Mouse (Mus musculus) intestine, postnatal 0 days (tissue): ENCODE results near the gene Brms1l. TPM values are rescaled to one million over a fixed set of nuclear protein-coding genes. Genes with fewer than 3 reads are reported as not detected.

Source experiments
- ATAC-seq: fragments of 200-750 bp; cut with Nextera tagmentation; 2 replicates; pipeline ENCODE4 v1.8.0; 2017; ENCODE audit warnings: mild to moderate bottlenecking, moderate TSS enrichment, moderate library complexity
- H3K27ac ChIP-seq: fragments of 300-500 bp; sonication (generic); 2 replicates; pipeline ENCODE4 v1.5.1; 2014; ENCODE audit warnings: mild to moderate bottlenecking, low read depth, low read length, moderate library complexity
- H3K27me3 ChIP-seq: fragments of 300-500 bp; sonication (generic); replicated peaks from 2 replicates; pipeline ENCODE4 v1.6.1; 2014; ENCODE audit warnings: low read length, mixed read lengths; ENCODE audit not compliant: control insufficient read depth, insufficient read depth
- H3K36me3 ChIP-seq: fragments of 300-500 bp; sonication (generic); 2 replicates; pipeline ENCODE4 v1.6.1; 2014; ENCODE audit warnings: mild to moderate bottlenecking, moderate library complexity; ENCODE audit not compliant: control insufficient read depth, insufficient read depth
- H3K4me1 ChIP-seq: fragments of 300-500 bp; sonication (generic); replicated peaks from 2 replicates; pipeline ENCODE4 v1.6.1; 2014; ENCODE audit warnings: antibody characterized with exemption, low read length, mixed read lengths; ENCODE audit not compliant: control insufficient read depth, insufficient read depth
- H3K4me2 ChIP-seq: fragments of 300-500 bp; sonication (generic); replicated peaks from 2 replicates; pipeline ENCODE4 v1.6.1; 2014; ENCODE audit warnings: low read depth, mild to moderate bottlenecking, moderate library complexity
- H3K4me3 ChIP-seq: fragments of 300-500 bp; sonication (generic); 2 replicates; pipeline ENCODE4 v1.5.1; 2014; ENCODE audit warnings: low read depth, low read length
- H3K9ac ChIP-seq: fragments of 300-500 bp; sonication (generic); 2 replicates; pipeline ENCODE4 v1.6.1; 2014; ENCODE audit warnings: mild to moderate bottlenecking, low read depth, low read length
- H3K9me3 ChIP-seq: fragments of 300-500 bp; sonication (generic); 2 replicates; pipeline ENCODE4 v1.6.1; 2016; ENCODE audit warnings: mixed run types; ENCODE audit not compliant: control insufficient read depth
- CTCF ChIP-seq: sonication (generic); IDR thresholded peaks from 2 replicates; pipeline ENCODE4 v1.5.1; 2016; ENCODE audit warnings: low read depth, mild to moderate bottlenecking, control low read depth, antibody characterized with exemption, moderate library complexity
- WGBS: fragments of 180-500 bp; shearing (Covaris S2); extraction: QIAGEN DNeasy Blood & Tissue Kit; methylation state at CpG from one replicate; pipeline ENCODE4 v1.1.7; 2014; 5-methylcytosine and 5-hydroxymethylcytosine counted together
- polyA plus RNA-seq: library from polyadenylated mRNA; unstranded; fragments of >200 nt; fragmentation: Nextera tagmentation; extraction: Ambion mirVana; gene quantifications from 2 replicates; pipeline ENCODE4 v1.2.1, GENCODE M21; 2015

Brms1l gene
- polyA plus RNA-seq, 1 experiment from 2014 or later: 11.9 TPM

DNA sequence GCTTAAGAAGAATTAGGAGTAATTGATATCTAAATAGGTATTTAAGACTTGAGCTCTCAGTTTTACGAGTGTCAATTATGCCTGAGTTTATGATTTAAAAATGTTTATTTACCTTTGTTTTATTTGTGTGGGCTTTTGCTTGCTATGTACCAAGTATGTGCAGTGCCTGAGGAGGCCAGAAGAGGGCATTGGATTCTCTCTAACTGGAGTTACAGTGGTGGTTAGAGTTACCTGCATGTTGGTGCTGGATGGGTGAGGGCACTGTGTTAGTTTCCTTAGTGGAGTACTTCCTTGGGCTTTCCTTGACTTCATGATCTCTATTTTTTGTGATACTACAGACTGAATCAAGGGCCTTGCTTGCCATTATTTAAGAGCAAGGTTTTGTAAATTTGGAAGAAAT is 10.6 kb downstream of the Brms1l start:
- Histone ChIP-seq H3K4me2 (no peak overlapping the region), H3K4me3 (no peak overlapping the region), H3K9me3 (no peaks in the 10 kb centered on the region), H3K36me3 (peaks cover 35% of the 10 kb centered on the region), H3K27ac (no peak overlapping the region), H3K27me3 (no peaks in the 10 kb centered on the region), H3K4me1 (no peaks in the 10 kb centered on the region), H3K9ac (no peak overlapping the region)
- 72% methylated on average over 1 of the region's 1 CpGs for WGBS
- peak; percentile 64 for TF ChIP-seq CTCF
- no peak for ATAC-seq

DNA sequence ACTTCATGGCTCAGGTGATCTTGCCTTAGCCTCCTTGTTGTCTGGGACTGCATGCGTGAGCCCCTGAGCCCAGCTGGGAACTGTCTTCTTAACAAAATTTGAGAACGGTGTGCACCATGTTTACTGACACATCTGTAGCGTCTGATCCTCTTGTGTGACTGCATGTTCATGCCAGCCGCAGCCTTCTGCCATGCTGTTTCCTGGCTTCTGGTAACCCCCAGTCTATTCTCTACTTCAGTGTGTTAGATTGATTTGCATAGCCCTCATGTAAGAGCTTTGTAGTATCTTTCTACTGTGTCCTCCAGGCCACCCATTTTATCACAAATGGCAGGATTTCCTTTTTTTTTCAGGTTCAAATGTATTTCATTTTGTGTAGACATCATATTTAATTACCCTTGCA is 11.7 kb downstream of the Brms1l start:
- no peak for ATAC-seq
- Histone ChIP-seq H3K4me3 (no peak overlapping the region), H3K9ac (no peak overlapping the region), H3K27me3 (no peaks in the 10 kb centered on the region), H3K36me3 (peaks cover 25% of the 10 kb centered on the region), H3K27ac (no peak overlapping the region), H3K4me1 (no peaks in the 10 kb centered on the region), H3K9me3 (no peaks in the 10 kb centered on the region), H3K4me2 (no peak overlapping the region)
- WGBS: 96% methylated on average over 4 of the region's 4 CpGs
- no peak for TF ChIP-seq CTCF

DNA sequence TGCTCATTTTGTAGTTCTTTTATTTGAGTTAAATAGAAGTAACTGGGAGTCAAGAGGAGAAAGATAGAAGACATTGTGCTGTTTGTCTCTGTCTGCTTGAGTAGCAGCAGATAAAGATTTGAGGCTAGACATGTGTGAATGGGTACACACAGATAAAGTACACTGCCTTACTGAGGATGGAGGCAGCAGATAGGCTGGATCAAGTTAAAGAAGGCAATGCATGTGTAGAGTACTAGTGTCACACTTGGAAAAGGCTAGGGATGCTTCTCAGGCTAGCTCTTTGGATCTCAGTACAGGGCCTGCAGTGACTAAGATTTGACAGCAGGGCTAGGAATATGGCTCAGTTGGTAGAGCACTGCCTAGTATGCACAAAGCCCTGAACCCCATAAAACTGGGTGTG is 14.5 kb downstream of the Brms1l start:
- no peak for ATAC-seq
- 0 out of 2 replicates have a peak, but pooled peaks have one; percentile 15 for TF ChIP-seq CTCF
- H3K9ac ChIP-seq: no peak overlapping the region
- no peak overlapping the region for H3K4me2 ChIP-seq
- H3K36me3 ChIP-seq: peaks cover 22% of the 10 kb centered on the region
- no peak overlapping the region for H3K27ac ChIP-seq
- H3K4me3 ChIP-seq: no peak overlapping the region
- no peaks in the 10 kb centered on the region for H3K4me1 ChIP-seq
- no peaks in the 10 kb centered on the region for H3K27me3 ChIP-seq
- H3K9me3 ChIP-seq: no peaks in the 10 kb centered on the region

DNA sequence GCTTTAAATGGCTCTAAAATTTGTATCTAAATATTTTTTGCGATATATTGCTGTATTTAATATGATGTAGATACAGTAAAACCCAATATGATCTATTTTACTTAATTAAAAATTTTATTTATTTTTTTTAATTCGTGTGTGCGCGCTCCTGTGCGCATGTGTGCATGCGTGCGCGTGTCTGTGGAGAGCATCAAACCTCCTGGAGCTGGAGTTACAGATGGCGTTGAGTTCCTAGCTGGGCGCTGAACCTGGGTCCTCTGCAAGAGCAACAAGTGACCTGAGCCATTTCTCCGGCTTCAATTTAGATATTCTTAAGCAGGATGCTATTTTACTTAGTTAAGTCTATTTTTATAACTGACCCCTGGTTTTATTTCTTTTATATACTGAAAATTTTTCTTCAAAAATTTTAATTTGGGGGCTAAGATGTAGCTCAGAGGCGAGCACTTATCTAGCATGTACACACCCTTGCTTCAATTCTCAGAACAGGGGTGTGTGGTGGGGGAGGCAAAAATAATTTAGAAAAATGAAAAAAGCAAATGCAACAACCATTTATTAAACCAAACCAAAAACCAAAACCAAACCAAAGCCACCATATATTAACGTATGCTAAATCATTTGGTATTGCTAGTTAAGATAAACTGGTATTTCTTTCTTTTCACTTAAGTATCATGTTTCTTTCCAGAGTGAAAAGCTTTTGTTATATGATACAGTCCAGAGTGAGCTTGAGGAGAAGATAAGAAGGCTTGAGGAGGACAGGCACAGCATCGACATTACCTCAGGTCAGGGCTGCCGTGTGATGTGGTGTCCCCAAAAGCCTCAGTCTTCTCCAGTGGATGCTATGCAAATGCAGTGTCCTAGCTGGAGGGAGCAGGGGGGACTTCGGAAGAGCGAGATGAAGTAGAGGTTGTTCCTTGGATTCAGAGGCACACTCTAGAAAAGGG is 23.6 kb downstream of the Brms1l start:
- Histone ChIP-seq H3K4me3 (no peak overlapping the region), H3K27me3 (no peaks in the 10 kb centered on the region), H3K27ac (no peak overlapping the region), H3K4me1 (no peaks in the 10 kb centered on the region), H3K9me3 (peaks cover 8% of the 10 kb centered on the region; the same call in 1 of the 2 replicates), H3K4me2 (no peak overlapping the region), H3K36me3 (peaks cover 58% of the 10 kb centered on the region), H3K9ac (no peak overlapping the region)
- TF ChIP-seq CTCF: no peak
- ATAC-seq: no peak
- 95% methylated on average over 17 of the region's 17 CpGs for WGBS

DNA sequence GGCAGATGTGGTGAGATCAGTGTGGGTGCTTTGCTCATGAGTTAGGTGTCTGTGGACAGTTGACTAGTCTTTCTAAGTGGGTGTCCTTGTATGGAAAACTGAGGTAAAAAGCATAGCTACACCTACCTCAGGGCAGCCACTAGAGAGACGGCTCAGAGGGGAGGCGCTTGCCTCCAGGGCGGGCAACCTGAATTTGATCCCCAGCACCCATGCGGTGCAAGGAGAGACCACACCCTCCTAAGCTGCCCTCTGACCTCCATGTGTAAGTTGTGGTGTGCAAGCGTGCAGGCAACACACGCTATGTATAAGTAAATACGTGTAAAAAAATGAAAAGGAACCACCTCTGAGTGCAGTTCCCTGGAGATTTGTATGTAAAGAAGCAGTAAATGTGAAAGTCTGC is 24.5 kb downstream of the Brms1l start:
- 93% methylated on average over 7 of the region's 7 CpGs for WGBS

DNA sequence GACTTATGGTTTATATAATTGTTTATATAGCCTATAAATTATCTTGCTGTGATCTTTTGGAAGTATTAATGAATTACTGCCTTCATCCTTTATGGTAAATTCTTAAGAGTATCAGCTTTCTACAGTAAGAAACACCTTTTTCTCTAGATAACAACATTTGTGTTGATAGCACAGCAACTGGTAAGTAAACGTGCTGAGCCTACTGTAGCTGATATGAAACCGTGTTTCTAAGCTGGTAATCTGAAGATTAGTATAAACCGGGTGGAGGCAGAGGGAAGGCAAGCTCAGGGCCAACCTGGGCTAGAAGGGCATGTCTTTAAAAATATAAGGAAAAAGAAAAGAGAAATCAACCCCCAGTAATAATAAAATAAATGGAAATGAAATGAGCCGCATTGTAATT is 31.6 kb downstream of the Brms1l start:
- Histone ChIP-seq H3K27ac (no peak overlapping the region), H3K9me3 (no peaks in the 10 kb centered on the region), H3K4me2 (no peak overlapping the region), H3K36me3 (peaks cover 24% of the 10 kb centered on the region), H3K4me1 (no peaks in the 10 kb centered on the region), H3K9ac (no peak overlapping the region), H3K27me3 (no peaks in the 10 kb centered on the region), H3K4me3 (no peak overlapping the region)
- 84% methylated on average over 4 of the region's 4 CpGs for WGBS
- no peak for ATAC-seq
- TF ChIP-seq CTCF: no peak

More for the DNA sequence above, 24.5 kb downstream of the Brms1l start:
- Histone ChIP-seq H3K27ac (no peak overlapping the region), H3K4me2 (no peak overlapping the region), H3K9ac (no peak overlapping the region), H3K36me3 (peaks cover 50% of the 10 kb centered on the region), H3K4me1 (no peaks in the 10 kb centered on the region), H3K9me3 (peaks cover 8% of the 10 kb centered on the region; the same call in 1 of the 2 replicates), H3K4me3 (no peak overlapping the region), H3K27me3 (no peaks in the 10 kb centered on the region)
- ATAC-seq: no peak
- TF ChIP-seq CTCF: no peak
